Mouse (Mus musculus) neural tube, embryonic 11.5 days (tissue): Measurements from ENCODE around the gene Prox2. TPM values are rescaled to one million over a fixed set of nuclear protein-coding genes. Genes with fewer than 3 reads are reported as not detected.
A peak's percentile ranks its signal among the peaks of the same experiment; 100 is the strongest.

ENCODE experiments used
- ATAC-seq: fragments of 200-750 bp; cut with Nextera tagmentation; 2 replicates; pipeline ENCODE4 v1.8.0; 2017; ENCODE audit warnings: moderate number of reproducible peaks, mild to moderate bottlenecking, moderate TSS enrichment, moderate library complexity; ENCODE audit not compliant: insufficient read depth, low FRiP score, low TSS enrichment
- DNase-seq: peaks from one replicate; pipeline ENCODE4 v3.0.0-alpha.2; 2015; ENCODE audit warnings: low spot score
- H3K27ac ChIP-seq: fragments of 300-500 bp; sonication (generic); 2 replicates; pipeline ENCODE4 v1.5.1; 2014; ENCODE audit warnings: low read depth, mild to moderate bottlenecking, low read length
- H3K27me3 ChIP-seq: fragments of 300-500 bp; sonication (generic); 2 replicates; pipeline ENCODE4 v1.6.1; 2014; ENCODE audit warnings: mild to moderate bottlenecking, low read length, mixed read lengths; ENCODE audit not compliant: control insufficient read depth, insufficient read depth
- H3K36me3 ChIP-seq: fragments of 300-500 bp; sonication (generic); 2 replicates; pipeline ENCODE4 v1.6.1; 2014; ENCODE audit warnings: mild to moderate bottlenecking, low read length, moderate library complexity, mixed read lengths; ENCODE audit not compliant: control insufficient read depth, insufficient read depth
- H3K4me1 ChIP-seq: fragments of 300-500 bp; sonication (generic); 2 replicates; pipeline ENCODE4 v1.6.1; 2014; ENCODE audit warnings: low read length, mixed read lengths; ENCODE audit not compliant: control insufficient read depth, insufficient read depth
- H3K4me2 ChIP-seq: fragments of 300-500 bp; sonication (generic); 2 replicates; pipeline ENCODE4 v1.6.1; 2014; ENCODE audit warnings: low read depth, mild to moderate bottlenecking, moderate library complexity
- H3K4me3 ChIP-seq: fragments of 300-500 bp; sonication (generic); 2 replicates; pipeline ENCODE4 v1.5.1; 2014; ENCODE audit warnings: low read depth, low read length
- H3K9ac ChIP-seq: fragments of 300-500 bp; sonication (generic); 2 replicates; pipeline ENCODE4 v1.6.1; 2014; ENCODE audit warnings: mild to moderate bottlenecking, low read length
- H3K9me3 ChIP-seq: fragments of 300-500 bp; sonication (generic); 2 replicates; pipeline ENCODE4 v1.6.1; 2016; ENCODE audit warnings: low read length; ENCODE audit not compliant: control insufficient read depth
- WGBS: fragments of 180-500 bp; shearing (Covaris S2); extraction: QIAGEN DNeasy Blood & Tissue Kit; methylation state at CpG from one replicate; pipeline ENCODE4 v1.1.7; 2014; 5-methylcytosine and 5-hydroxymethylcytosine counted together
- polyA plus RNA-seq: library from polyadenylated mRNA; unstranded; fragments of >200 nt; fragmentation: Nextera tagmentation; extraction: Ambion mirVana; gene quantifications from 2 replicates; pipeline ENCODE4 v1.2.1, GENCODE M21; 2014

Gene Prox2
- 2.5 and 4.3 TPM in 2 replicates for polyA plus RNA-seq

- under 1% methylated on average over 74 of the region's 83 CpGs for WGBS
- H3K27me3 ChIP-seq = no peaks in the 10 kb centered on the region
- peak within 1 kb of the TSS; percentile 99 for H3K4me3 ChIP-seq
- DNase-seq (peak; percentile 91), ATAC-seq (peak; percentile 92)
- H3K27ac ChIP-seq = peak within 1 kb of the TSS; percentile 58
- peaks cover 13% of the 10 kb centered on the region for H3K4me1 ChIP-seq
- peak within 1 kb of the TSS; percentile 76 for H3K4me2 ChIP-seq
- no peaks in the 10 kb centered on the region for H3K36me3 ChIP-seq
- H3K9me3 ChIP-seq = no peaks in the 10 kb centered on the region
- H3K9ac ChIP-seq = peak within 1 kb of the TSS; percentile 95
Measured at GRCm38 (mm10) chr12:85110698-85111592, at the start of gene Prox2, which contains the start of gene Dlst. Prox2 (minus strand) TSS chr12:85110759. Dlst (plus strand) TSS chr12:85110833.

- Histone ChIP-seq H3K27ac (no peak overlapping the region), H3K9me3 (no peaks in the 10 kb centered on the region), H3K4me1 (no peaks in the 10 kb centered on the region), H3K36me3 (no peaks in the 10 kb centered on the region), H3K9ac (no peak overlapping the region), H3K4me2 (no peak overlapping the region), H3K4me3 (no peak overlapping the region), H3K27me3 (no peaks in the 10 kb centered on the region)
- WGBS = 76% methylated on average over 5 of the region's 5 CpGs
- DNase-seq (no peak), ATAC-seq (no peak)
Measured at GRCm38 (mm10) chr12:85159592-85159991, 49.0 kb upstream of the Prox2 start.

GRCm38 (mm10) chr12:85158801-85159200 is 48.2 kb upstream of the Prox2 start:
- H3K27me3 ChIP-seq = no peaks in the 10 kb centered on the region
- WGBS = 90% methylated on average over 8 of the region's 8 CpGs

GRCm38 (mm10) chr12:85157797-85158460 is 47.4 kb upstream of the Prox2 start:
- Histone ChIP-seq H3K27ac (no peak overlapping the region), H3K9me3 (no peaks in the 10 kb centered on the region), H3K4me2 (no peak overlapping the region), H3K4me1 (no peaks in the 10 kb centered on the region), H3K27me3 (no peaks in the 10 kb centered on the region), H3K4me3 (no peak overlapping the region), H3K36me3 (no peaks in the 10 kb centered on the region), H3K9ac (no peak overlapping the region)
- 87% methylated on average over 14 of the region's 14 CpGs for WGBS
- DNase-seq (no peak), ATAC-seq (no peak)

More at GRCm38 (mm10) chr12:85158801-85159200, 48.2 kb upstream of the Prox2 start:
- DNase-seq (no peak), ATAC-seq (no peak)
- H3K4me2 ChIP-seq = no peak overlapping the region
- no peak overlapping the region for H3K27ac ChIP-seq
- H3K9me3 ChIP-seq = no peaks in the 10 kb centered on the region
- no peaks in the 10 kb centered on the region for H3K36me3 ChIP-seq
- H3K4me1 ChIP-seq = no peaks in the 10 kb centered on the region
- H3K4me3 ChIP-seq = no peak overlapping the region
- H3K9ac ChIP-seq = no peak overlapping the region

- Histone ChIP-seq H3K4me1 (no peaks in the 10 kb centered on the region), H3K4me2 (no peak overlapping the region), H3K9me3 (no peaks in the 10 kb centered on the region), H3K4me3 (no peak overlapping the region), H3K27ac (no peak overlapping the region), H3K9ac (no peak overlapping the region), H3K27me3 (no peaks in the 10 kb centered on the region), H3K36me3 (no peaks in the 10 kb centered on the region)
- no peak for DNase-seq
- 41% methylated on average over 6 of the region's 6 CpGs for WGBS
- ATAC-seq = no peak
Measured at GRCm38 (mm10) chr12:85156324-85156723, 45.8 kb upstream of the Prox2 start.

- no peaks in the 10 kb centered on the region for H3K36me3 ChIP-seq
- no peaks in the 10 kb centered on the region for H3K4me1 ChIP-seq
- ATAC-seq (no peak), DNase-seq (no peak)
- no peak overlapping the region for H3K27ac ChIP-seq
- no peak overlapping the region for H3K4me2 ChIP-seq
- no peak overlapping the region for H3K9ac ChIP-seq
- H3K9me3 ChIP-seq = no peaks in the 10 kb centered on the region
- H3K27me3 ChIP-seq = 0 out of 2 replicates have a peak, but pooled peaks cover 4% of the 10 kb centered on the region
- H3K4me3 ChIP-seq = no peak overlapping the region
- 85% methylated on average over 3 of the region's 3 CpGs for WGBS
Measured at GRCm38 (mm10) chr12:85153011-85153410, 42.5 kb upstream of the Prox2 start.

GRCm38 (mm10) chr12:85151002-85151774 is 40.6 kb upstream of the Prox2 start, which contains the start of gene Rps6kl1:
Rps6kl1 (minus strand) TSS chr12:85151264.
- no peaks in the 10 kb centered on the region for H3K4me1 ChIP-seq
- peak within 1 kb of the TSS; percentile 33 for H3K4me3 ChIP-seq
- H3K36me3 ChIP-seq = no peaks in the 10 kb centered on the region
- peak within 1 kb of the TSS; percentile 15 for H3K9ac ChIP-seq
- H3K4me2 ChIP-seq = peak within 1 kb of the TSS; percentile 50
- DNase-seq = peak; percentile 67
- H3K27ac ChIP-seq = peak within 1 kb of the TSS; percentile 11; the same call in 1 of the 2 replicates
- peak; percentile 75; the same call in 1 of the 2 replicates for ATAC-seq
- no peaks in the 10 kb centered on the region for H3K9me3 ChIP-seq
- 18% methylated on average over 27 of the region's 28 CpGs for WGBS
- 0 out of 2 replicates have a peak, but pooled peaks cover 4% of the 10 kb centered on the region for H3K27me3 ChIP-seq
